Mouse (Mus musculus) right cerebral cortex, adult 2 months (tissue): ENCODE measurements around the gene Gm10697.
"Not testable (repeated sequence)": the region's sequence is repeated elsewhere in the genome, so short reads cannot be mapped to it uniquely, and the experiment has no call there.

Source experiments
- DNase-seq, 2 experiments: peaks; one replicate each; pipeline ENCODE4 v3.0.0; 2021 to 2022; ENCODE audit warnings: low spot score in 2 of 2

The Gm10697 gene

GRCm38 (mm10) chr3:94072544-94072943, at the start of gene Gm10697:
Gene Gm10697 (minus strand): TSS chr3:94072644.
- DNase-seq = not testable (repeated sequence)

DNA sequence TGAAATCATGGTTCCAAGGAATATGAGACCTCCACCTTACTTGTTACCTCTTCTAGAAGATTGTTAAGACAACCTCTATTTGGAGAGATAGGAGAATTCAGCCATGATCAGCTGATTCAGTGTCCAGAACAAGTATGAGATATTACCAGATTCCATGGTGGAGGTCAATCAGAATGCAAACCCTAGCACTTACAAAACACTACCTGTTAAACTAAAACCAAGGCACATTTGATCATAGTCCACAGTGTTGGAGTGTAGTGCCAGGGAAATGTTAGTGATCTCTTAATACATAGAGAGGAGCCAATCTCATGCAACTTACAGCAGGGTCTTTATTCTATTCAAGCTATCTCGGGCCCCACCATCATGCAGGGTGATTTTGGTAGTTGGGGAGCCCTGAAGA, 42.6 kb upstream of the Gm10697 start:
- DNase-seq = not testable (repeated sequence)

- DNase-seq = not testable (repeated sequence)
Observed at GRCm38 (mm10) chr3:94054785-94055184, 17.7 kb downstream of the Gm10697 start, which contains the start of gene Gm9125. Gene Gm9125 (minus strand): TSS chr3:94054885.

DNA sequence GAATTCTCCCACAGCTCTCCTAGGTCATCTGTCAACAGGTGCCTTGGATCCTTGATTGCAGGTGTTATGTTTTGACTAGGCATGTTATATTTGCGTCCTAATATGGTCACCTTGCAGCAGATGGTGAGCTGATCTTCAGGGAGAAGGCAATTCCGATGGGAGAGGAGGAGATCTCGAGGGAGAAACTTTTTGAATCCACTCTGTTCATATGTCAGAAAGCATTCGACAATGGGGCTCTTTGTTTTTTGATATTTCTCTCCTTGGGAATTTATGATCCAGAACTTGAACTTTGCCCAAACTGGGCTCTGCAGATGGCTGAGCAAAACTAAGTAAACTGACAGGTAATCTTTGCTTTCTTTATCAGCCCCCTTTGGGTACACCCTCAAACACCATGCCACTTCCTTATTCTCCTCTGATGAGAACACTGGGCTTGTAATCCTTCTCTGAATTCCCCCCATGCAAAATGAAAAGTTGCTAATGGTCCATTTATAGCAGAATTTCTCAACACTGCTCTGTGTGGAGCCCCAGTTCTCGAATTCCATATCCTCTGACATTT, 22.8 kb downstream of the Gm10697 start:
- not testable (repeated sequence) for DNase-seq

- DNase-seq = not testable (repeated sequence)
Observed at GRCm38 (mm10) chr3:94038241-94038640, 34.2 kb downstream of the Gm10697 start.

- not testable (repeated sequence) for DNase-seq
Observed at GRCm38 (mm10) chr3:94034400-94034799, 38.0 kb downstream of the Gm10697 start.
